Mouse (Mus musculus) thymus, adult 2 months (tissue): ENCODE data around the gene Vmn1r176.
"Not testable (repeated sequence)": the region's sequence is repeated elsewhere in the genome, so short reads cannot be mapped to it uniquely, and the experiment has no call there.

ENCODE experiments used
- CTCF ChIP-seq: fragments of 200-500 bp; IDR thresholded peaks from 2 replicates; pipeline ENCODE4 v1.5.1; 2012; ENCODE audit warnings: mild to moderate bottlenecking, control low read depth, low read length, moderate library complexity, borderline replicate concordance; ENCODE audit not compliant: control insufficient read depth, poor library complexity, insufficient read depth; ENCODE audit errors: extremely low read depth
- POLR2A ChIP-seq: fragments of 200-500 bp; IDR thresholded peaks from 2 replicates; pipeline ENCODE4 v1.6.1; 2012; ENCODE audit warnings: mild to moderate bottlenecking, low read length, control low read depth, moderate library complexity; ENCODE audit not compliant: control insufficient read depth, poor library complexity, insufficient read depth; ENCODE audit errors: extremely low read depth

DNA sequence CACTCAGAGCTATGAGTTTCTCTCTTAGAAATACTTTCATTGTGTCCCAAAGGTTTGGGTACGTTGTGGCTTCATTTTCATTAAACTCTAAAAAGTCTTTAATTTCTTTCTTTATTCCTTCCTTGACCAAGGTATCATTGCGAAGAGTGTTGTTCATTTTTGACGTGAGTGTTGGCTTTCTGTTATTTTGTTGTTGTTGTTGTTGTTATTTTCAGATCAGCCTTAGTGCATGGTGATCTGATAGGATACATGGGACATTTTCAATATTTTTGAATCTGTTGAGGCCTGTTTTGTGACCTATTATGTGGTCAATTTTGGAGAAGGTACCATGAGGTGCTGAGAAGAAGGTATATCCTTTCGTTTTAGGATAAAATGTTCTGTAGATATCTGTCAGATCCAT lies 39.7 kb upstream of the Vmn1r176 start:
- TF ChIP-seq POLR2A, CTCF: not testable (repeated sequence)
